Mouse (Mus musculus): Measurements from ENCODE around the gene Lin7b.

The Lin7b gene

GRCm38 (mm10) chr7:45353041-45353440 is 17.3 kb downstream of the Lin7b start:
- no peak for DNase-seq (ENCODE audit: low spot score in 2 of 2)

- no peak for DNase-seq (ENCODE audit: low spot score in 2 of 2)
These were observed 23.5 kb downstream of the Lin7b start for GRCm38 (mm10) chr7:45346905-45347304.

GRCm38 (mm10) chr7:45343543-45343942 is 26.8 kb downstream of the Lin7b start:
- no peak for DNase-seq (ENCODE audit: low spot score in 2 of 2)

GRCm38 (mm10) chr7:45342081-45342480 is 28.3 kb downstream of the Lin7b start:
- no peak for DNase-seq (ENCODE audit: low spot score in 2 of 2)

GRCm38 (mm10) chr7:45341303-45341702 is 29.1 kb downstream of the Lin7b start:
- peak; percentile 65 to 79 for DNase-seq (ENCODE audit: low spot score in 2 of 2)

- DNase-seq (ENCODE audit: low spot score in 2 of 2) = no peak
These were observed 29.7 kb downstream of the Lin7b start for GRCm38 (mm10) chr7:45340669-45341068.

- no peak for DNase-seq (ENCODE audit: low spot score in 2 of 2)
These were observed 30.3 kb downstream of the Lin7b start for GRCm38 (mm10) chr7:45340066-45340442.

- no peak for DNase-seq (ENCODE audit: low spot score in 2 of 2)
These were observed 30.8 kb downstream of the Lin7b start for GRCm38 (mm10) chr7:45339410-45340065.

GRCm38 (mm10) chr7:45338161-45338911 is 32.0 kb downstream of the Lin7b start:
- DNase-seq (ENCODE audit: low spot score in 2 of 2) = no peak

GRCm38 (mm10) chr7:45337469-45337868 is 32.9 kb downstream of the Lin7b start:
- DNase-seq (ENCODE audit: low spot score in 2 of 2) = no peak

- no peak for DNase-seq (ENCODE audit: low spot score in 2 of 2)
These were observed 34.1 kb downstream of the Lin7b start for GRCm38 (mm10) chr7:45336319-45336718.

- no peak for DNase-seq (ENCODE audit: low spot score in 2 of 2)
These were observed 35.3 kb downstream of the Lin7b start, which contains the start of gene Hrc for GRCm38 (mm10) chr7:45335056-45335455. Hrc (plus strand) TSS chr7:45335290.

GRCm38 (mm10) chr7:45334605-45335004 is 35.8 kb downstream of the Lin7b start:
- DNase-seq (ENCODE audit: low spot score in 2 of 2) = no peak

GRCm38 (mm10) chr7:45333431-45333982 is 36.9 kb downstream of the Lin7b start, which contains the start of gene Trpm4:
Trpm4 (minus strand) TSS chr7:45333780.
- peak in 1 of 2 experiments; percentile 59 for DNase-seq (ENCODE audit: low spot score in 2 of 2)

GRCm38 (mm10) chr7:45332685-45333425 is 37.5 kb downstream of the Lin7b start:
- no peak for DNase-seq (ENCODE audit: low spot score in 2 of 2)

GRCm38 (mm10) chr7:45331502-45331901 is 38.9 kb downstream of the Lin7b start:
- no peak for DNase-seq (ENCODE audit: low spot score in 2 of 2)

- no peak for DNase-seq (ENCODE audit: low spot score in 2 of 2)
These were observed 41.4 kb downstream of the Lin7b start for GRCm38 (mm10) chr7:45328841-45329475.

GRCm38 (mm10) chr7:45325800-45326199 is 44.6 kb downstream of the Lin7b start:
- no peak for DNase-seq (ENCODE audit: low spot score in 2 of 2)

- DNase-seq (ENCODE audit: low spot score in 2 of 2) = no peak
These were observed 47.3 kb downstream of the Lin7b start for GRCm38 (mm10) chr7:45323069-45323468.

GRCm38 (mm10) chr7:45322245-45322644 is 48.1 kb downstream of the Lin7b start:
- no peak for DNase-seq (ENCODE audit: low spot score in 2 of 2)

Data from right cerebral cortex, postnatal 36 days (tissue).